Mouse (Mus musculus): Measurements from ENCODE around the gene Rasl10b. TPM values are rescaled to one million over a fixed set of nuclear protein-coding genes. Genes with fewer than 3 reads are reported as not detected.

The Rasl10b gene
- polyA plus RNA-seq, 1 experiment, result 2.7 TPM

DNA sequence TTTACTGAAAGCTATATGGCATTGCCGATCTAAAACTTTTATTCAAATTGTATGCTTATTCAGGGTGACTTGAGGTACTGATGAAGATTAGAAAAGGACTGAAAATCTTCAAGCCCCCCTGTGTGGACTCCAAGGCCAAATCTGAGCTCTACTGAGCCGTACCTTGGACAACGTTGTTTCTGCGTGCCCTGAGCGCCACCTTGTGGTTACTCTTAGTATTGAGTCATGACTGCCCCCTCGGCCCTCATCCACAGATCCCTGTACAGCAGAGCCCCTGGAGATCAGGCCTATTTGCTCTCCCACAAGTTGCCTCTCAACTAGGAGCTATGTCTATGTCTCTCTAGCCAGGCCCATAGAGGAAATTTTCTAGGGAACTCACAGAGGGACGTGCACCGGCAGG lies 15.7 kb downstream of the Rasl10b start:
- Histone ChIP-seq H3K4me1 (ENCODE audit: control insufficient read depth, insufficient read depth, low read length) (no peaks in the 10 kb centered on the region), H3K4me3 (ENCODE audit: insufficient read depth, low read length) (no peak overlapping the region), H3K27ac (ENCODE audit: insufficient read depth, low read length) (no peak overlapping the region)
- TF ChIP-seq POLR2A (IDR thresholded peaks at IDR 0.05; ENCODE audit: low read depth, low read length) (no peak), CTCF (IDR thresholded peaks at IDR 0.05; ENCODE audit: borderline replicate concordance, insufficient read depth, low read length) (peak; percentile 96)

DNA sequence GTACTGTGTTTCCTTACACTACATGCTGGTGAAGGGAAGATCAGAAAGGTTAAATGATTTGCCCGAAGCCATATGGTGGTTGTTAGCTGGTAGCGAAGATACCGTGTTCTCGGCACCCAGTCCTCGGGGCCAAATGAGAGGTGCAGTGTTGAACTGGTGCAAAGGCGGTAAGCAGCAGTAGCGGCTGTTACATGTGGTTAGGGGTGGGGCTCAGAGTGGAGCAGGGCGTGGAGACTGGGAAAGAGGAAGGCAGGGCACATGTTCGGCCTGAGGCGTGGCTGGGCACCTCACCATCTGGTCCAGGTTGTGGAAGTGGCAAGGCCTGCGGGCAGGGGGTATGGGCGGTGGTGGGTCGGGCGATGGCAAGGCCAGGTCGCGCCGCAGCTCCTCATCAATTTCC lies 18.0 kb downstream of the Rasl10b start:
- Histone ChIP-seq H3K27ac (ENCODE audit: insufficient read depth, low read length) (no peak overlapping the region), H3K4me1 (ENCODE audit: control insufficient read depth, insufficient read depth, low read length) (no peaks in the 10 kb centered on the region), H3K4me3 (ENCODE audit: insufficient read depth, low read length) (no peak overlapping the region)
- TF ChIP-seq CTCF (IDR thresholded peaks at IDR 0.05; ENCODE audit: borderline replicate concordance, insufficient read depth, low read length) (no peak), POLR2A (IDR thresholded peaks at IDR 0.05; ENCODE audit: low read depth, low read length) (no peak)

DNA sequence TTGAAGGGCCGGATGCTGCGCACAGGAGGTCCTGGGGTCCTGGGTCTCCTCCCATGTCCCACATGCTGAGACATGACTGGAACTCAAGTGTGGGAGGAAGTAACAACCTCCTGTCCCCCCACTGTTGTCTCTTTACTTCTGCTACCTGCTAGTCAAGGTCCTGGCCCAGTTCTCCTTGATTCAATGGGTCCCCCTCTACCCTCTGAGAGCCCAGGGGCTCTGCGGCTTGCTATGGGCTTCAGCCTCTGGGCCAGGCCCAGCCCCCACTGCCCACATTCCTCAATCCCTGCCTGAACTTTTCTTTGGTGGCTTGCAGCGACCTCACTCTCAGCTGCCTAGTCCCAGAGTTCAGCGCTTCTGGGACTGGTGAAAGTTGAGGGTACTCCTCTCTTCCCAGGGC lies 20.4 kb downstream of the Rasl10b start, which contains the start of gene Gas2l2:
TSS of gene Gas2l2 (minus strand) at position 101 of the 400 bp plus-strand sequence.
- H3K4me1 ChIP-seq (ENCODE audit: control insufficient read depth, insufficient read depth, low read length), result no peaks in the 10 kb centered on the region
- H3K4me3 ChIP-seq (ENCODE audit: insufficient read depth, low read length), result no peak within 1 kb of the TSS
- TF ChIP-seq CTCF (IDR thresholded peaks at IDR 0.05; ENCODE audit: borderline replicate concordance, insufficient read depth, low read length) (no peak), POLR2A (IDR thresholded peaks at IDR 0.05; ENCODE audit: low read depth, low read length) (no peak)
- H3K27ac ChIP-seq (ENCODE audit: insufficient read depth, low read length), result no peak within 1 kb of the TSS

DNA sequence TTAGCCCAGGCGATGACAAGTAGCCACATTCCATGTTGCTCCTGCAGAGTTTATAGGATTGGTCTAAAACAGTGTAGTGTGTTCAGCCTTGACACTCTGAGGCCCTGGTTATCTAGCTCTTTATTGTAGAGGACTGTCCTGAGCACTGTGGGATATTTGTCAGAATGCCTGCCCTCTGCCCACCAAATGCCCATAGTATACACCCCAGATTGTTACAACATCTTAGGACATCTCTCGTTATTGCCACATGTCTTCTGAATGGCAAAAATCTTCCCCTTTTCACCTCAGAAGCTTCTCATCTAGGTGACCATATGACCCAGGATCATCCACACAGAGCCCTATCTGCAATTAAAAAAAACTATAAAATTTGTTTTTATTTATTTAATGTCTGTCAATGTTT lies 23.6 kb downstream of the Rasl10b start:
- Histone ChIP-seq H3K4me3 (ENCODE audit: insufficient read depth, low read length) (no peak overlapping the region), H3K27ac (ENCODE audit: insufficient read depth, low read length) (no peak overlapping the region), H3K4me1 (ENCODE audit: control insufficient read depth, insufficient read depth, low read length) (no peaks in the 10 kb centered on the region)
- no peak for TF ChIP-seq POLR2A (IDR thresholded peaks at IDR 0.05; ENCODE audit: low read depth, low read length)
- no peak for TF ChIP-seq CTCF (IDR thresholded peaks at IDR 0.05; ENCODE audit: borderline replicate concordance, insufficient read depth, low read length)

DNA sequence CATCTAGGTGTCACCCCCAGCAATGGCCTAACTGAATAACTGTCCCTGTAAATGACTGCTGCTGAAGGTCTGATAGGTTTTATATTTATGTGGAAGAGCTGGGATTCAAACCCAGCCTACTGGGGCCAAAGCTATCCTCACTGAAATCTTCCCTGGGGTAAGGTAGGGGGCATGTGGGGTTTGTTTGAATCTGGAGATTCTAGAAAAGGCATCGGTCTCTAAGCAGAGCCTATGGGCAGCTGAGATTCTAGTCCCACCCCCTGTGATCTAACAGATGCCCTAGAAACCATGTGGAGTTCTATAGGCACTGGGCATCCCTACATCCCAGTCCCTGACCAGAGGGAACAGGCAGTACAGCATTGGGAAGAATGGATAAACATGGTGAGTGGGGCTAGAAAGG lies 28.4 kb downstream of the Rasl10b start, which contains the start of gene 1700020L24Rik:
TSS of gene 1700020L24Rik (plus strand) at position 301 of the 400 bp plus-strand sequence.
- no peak for TF ChIP-seq POLR2A (IDR thresholded peaks at IDR 0.05; ENCODE audit: low read depth, low read length)
- no peak for TF ChIP-seq CTCF (IDR thresholded peaks at IDR 0.05; ENCODE audit: borderline replicate concordance, insufficient read depth, low read length)
- H3K4me1 ChIP-seq (ENCODE audit: control insufficient read depth, insufficient read depth, low read length), result no peaks in the 10 kb centered on the region
- H3K27ac ChIP-seq (ENCODE audit: insufficient read depth, low read length), result no peak within 1 kb of the TSS
- H3K4me3 ChIP-seq (ENCODE audit: insufficient read depth, low read length), result no peak within 1 kb of the TSS

DNA sequence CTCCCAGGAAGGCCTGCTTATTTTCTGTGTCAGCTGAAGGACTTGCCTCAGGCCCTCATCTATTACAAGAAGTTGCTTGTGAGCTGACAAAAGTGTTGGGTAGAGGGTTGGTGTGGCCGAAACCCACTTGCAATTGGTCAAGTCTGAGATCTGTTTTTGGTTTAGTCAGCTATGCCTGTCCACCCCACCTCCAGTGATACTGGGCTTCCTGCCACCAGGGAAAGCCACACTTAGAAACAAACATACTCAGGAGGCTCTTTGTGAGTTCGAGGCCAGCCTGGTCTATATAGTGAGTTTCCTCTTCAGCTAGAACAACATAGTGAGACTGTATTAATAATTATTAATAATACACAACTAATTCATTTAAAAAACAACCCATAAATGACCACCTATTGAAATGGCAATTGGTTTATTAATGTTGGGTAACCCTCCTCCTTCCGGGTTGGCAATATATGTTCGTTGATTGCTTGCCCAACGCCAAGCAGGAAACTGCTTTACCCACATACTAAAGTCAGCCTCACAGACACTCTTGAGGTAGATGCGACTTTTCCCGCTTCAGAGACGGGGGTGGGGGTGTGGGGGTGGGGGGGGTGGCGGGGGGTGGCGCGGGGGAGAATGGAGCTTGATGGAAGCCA lies 30.6 kb downstream of the Rasl10b start:
- TF ChIP-seq CTCF (IDR thresholded peaks at IDR 0.05; ENCODE audit: borderline replicate concordance, insufficient read depth, low read length), result no peak
- TF ChIP-seq POLR2A (IDR thresholded peaks at IDR 0.05; ENCODE audit: low read depth, low read length), result no peak
- Histone ChIP-seq H3K4me1 (ENCODE audit: control insufficient read depth, insufficient read depth, low read length) (no peaks in the 10 kb centered on the region), H3K27ac (ENCODE audit: insufficient read depth, low read length) (no peak overlapping the region), H3K4me3 (ENCODE audit: insufficient read depth, low read length) (no peak overlapping the region)

DNA sequence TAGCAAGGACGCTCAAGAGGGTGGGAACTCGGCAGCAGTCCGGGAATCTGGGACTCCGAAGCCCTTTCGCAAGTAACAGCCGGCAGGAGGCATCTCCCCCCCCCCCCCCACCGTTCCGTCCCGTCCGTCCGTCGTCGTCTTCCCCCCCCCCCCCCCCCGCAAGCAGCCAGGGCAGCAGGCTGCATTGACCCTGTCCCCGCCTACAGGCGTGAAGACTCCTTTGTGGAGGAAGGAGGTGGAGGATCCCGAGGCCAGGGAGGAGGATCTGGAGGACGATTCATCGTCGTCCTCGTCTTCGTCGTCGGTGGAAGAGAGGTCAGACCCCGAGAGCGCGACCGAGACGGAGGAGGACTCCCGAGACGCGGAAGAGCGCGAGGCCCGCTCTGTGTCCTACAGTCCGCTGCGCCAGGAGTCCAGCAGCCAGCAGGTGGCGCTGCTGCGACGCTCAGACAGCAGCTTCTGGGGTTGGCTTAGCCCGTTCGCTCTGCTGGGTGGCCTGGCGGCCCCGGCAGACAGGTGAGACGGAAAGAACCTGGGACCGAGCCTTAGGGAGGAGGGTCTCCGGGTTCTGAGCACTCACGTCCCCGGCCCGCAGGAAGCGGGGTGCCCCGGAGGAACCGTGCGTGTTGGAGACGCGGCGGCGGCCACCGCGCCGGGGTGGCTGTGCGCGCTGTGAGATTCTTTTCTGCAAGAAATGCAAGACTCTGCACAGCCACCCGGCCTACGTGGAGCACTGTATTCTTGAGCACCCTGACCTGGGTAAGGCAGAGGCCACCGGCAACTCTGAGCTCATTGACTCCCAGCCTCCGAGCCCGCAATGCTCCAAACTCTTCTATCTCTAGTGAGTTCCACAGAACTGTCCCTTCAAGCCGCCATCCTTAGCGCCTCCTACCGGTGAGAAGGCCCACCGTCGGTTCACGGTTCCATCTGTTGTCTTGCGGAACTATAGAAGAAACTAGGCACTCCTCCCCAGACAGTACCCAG lies 31.4 kb downstream of the Rasl10b start:
- H3K27ac ChIP-seq (ENCODE audit: insufficient read depth, low read length), result no peak overlapping the region
- TF ChIP-seq CTCF (IDR thresholded peaks at IDR 0.05; ENCODE audit: borderline replicate concordance, insufficient read depth, low read length) (peak; percentile 99), POLR2A (IDR thresholded peaks at IDR 0.05; ENCODE audit: low read depth, low read length) (peak; percentile 28; the same call in 1 of the 2 replicates)
- H3K4me3 ChIP-seq (ENCODE audit: insufficient read depth, low read length), result peak overlapping the region; percentile 59
- H3K4me1 ChIP-seq (ENCODE audit: control insufficient read depth, insufficient read depth, low read length), result no peaks in the 10 kb centered on the region

DNA sequence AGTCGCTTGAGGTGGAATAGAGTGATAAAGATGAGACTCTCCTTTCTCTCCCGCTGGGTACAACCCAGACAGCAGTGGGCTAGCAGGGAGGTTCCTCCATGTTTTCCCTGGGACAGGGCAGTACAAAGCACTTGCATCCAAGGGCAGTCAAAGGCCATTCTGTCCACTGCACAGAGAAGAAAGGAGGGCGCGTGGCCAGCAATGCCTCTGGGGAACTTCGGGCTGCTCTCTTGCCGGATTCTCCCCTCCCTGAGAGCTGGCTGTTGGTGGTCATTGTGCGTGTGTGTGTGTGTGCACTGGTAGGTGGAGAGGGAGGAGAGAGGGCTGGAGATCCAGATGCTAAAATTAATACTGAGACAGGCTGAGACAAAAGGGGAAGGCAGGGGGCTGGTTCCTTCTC lies 32.3 kb downstream of the Rasl10b start:
- TF ChIP-seq CTCF (IDR thresholded peaks at IDR 0.05; ENCODE audit: borderline replicate concordance, insufficient read depth, low read length) (no peak), POLR2A (IDR thresholded peaks at IDR 0.05; ENCODE audit: low read depth, low read length) (no peak)
- Histone ChIP-seq H3K27ac (ENCODE audit: insufficient read depth, low read length) (no peak overlapping the region), H3K4me1 (ENCODE audit: control insufficient read depth, insufficient read depth, low read length) (no peaks in the 10 kb centered on the region), H3K4me3 (ENCODE audit: insufficient read depth, low read length) (no peak overlapping the region)

DNA sequence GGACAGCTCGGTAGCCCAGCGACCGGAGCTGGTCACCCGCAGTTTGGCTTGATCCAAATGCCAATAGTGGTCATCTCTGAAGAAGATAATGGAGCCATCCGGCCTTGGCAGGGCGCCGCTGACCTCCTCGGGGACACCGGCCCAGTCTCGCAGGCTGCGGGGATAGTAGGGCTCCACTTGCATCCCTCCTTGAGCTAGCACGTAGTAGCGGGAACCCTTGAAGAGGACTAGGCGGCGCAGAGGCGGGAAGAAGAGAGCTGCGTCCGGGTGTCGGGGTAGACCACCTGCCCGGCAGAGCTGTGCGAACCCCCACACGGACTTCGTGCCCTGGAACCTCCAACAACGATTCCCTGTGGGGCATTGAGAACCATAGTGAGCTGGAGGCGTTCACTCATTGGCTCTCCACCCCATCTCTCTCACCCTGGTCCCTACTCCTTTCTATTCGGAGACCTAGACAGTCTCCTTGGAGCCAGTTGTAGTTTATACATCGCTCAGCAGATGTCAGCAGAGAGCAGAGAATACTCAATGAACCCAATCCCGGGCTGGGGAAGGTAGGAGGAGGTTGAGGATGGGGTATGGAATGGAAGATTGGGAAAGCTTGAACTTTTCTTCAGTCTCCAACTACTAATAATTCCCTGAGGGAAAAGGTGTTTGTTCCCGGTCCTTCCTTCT lies 33.8 kb downstream of the Rasl10b start:
- TF ChIP-seq CTCF (IDR thresholded peaks at IDR 0.05; ENCODE audit: borderline replicate concordance, insufficient read depth, low read length) (no peak), POLR2A (IDR thresholded peaks at IDR 0.05; ENCODE audit: low read depth, low read length) (no peak)
- H3K27ac ChIP-seq (ENCODE audit: insufficient read depth, low read length), result no peak overlapping the region
- no peak overlapping the region for H3K4me3 ChIP-seq (ENCODE audit: insufficient read depth, low read length)
- no peaks in the 10 kb centered on the region for H3K4me1 ChIP-seq (ENCODE audit: control insufficient read depth, insufficient read depth, low read length)
